14 mouse cellular contexts compared by ENCODE assay signal in genomic region chr5:149692548-149692947, GRCm38 (mm10). TPM values are rescaled to one million over a fixed set of nuclear protein-coding genes. Genes with fewer than 3 reads are reported as not detected.
DNase-seq lines count a peak whose midpoint lies in the region; ATAC-seq lines count a peak whose summit lies in the region.
"Had no signal": no experiment of that assay in that cellular context is flagged by ENCODE, and none has a peak within 500 bp of the region (broad histone marks: within the 10 kb centered on the region; RNA-seq: fewer than 3 reads in every experiment).

No protein-coding gene starts in this region.

- no peak overlapping the region for H3K9ac ChIP-seq in hindbrain, embryonic 16.5 days (ENCODE audit: low read depth, low read length)
- no peak overlapping the region for H3K9ac ChIP-seq in forebrain, embryonic 11.5 days (ENCODE audit: low read length)
- H3K9ac ChIP-seq: heart, embryonic 13.5 days; midbrain, embryonic 12.5 days; neural tube, embryonic 12.5 days had no signal

- H3K9me3 ChIP-seq in hindbrain, embryonic 16.5 days (ENCODE audit: control insufficient read depth, low read length): no peaks in the 10 kb centered on the region
- H3K9me3 ChIP-seq in forebrain, embryonic 11.5 days (ENCODE audit: control insufficient read depth, low read length): no peaks in the 10 kb centered on the region
- H3K9me3 ChIP-seq: embryonic facial prominence, embryonic 10.5 days; midbrain, embryonic 12.5 days; neural tube, embryonic 12.5 days had no signal

- H3K4me3 ChIP-seq in hindbrain, embryonic 16.5 days (ENCODE audit: low read length): no peak overlapping the region
- no peak overlapping the region for H3K4me3 ChIP-seq in forebrain, embryonic 11.5 days (ENCODE audit: low read depth, low read length)
- H3K4me3 ChIP-seq: embryonic facial prominence, embryonic 10.5 days; heart, embryonic 13.5 days; midbrain, embryonic 12.5 days; neural tube, embryonic 12.5 days had no signal

- no peaks in the 10 kb centered on the region for H3K36me3 ChIP-seq in hindbrain, embryonic 16.5 days (ENCODE audit: control insufficient read depth, insufficient read depth, low read length)
- H3K36me3 ChIP-seq in forebrain, embryonic 11.5 days (ENCODE audit: control insufficient read depth, insufficient read depth, low read length): no peaks in the 10 kb centered on the region
- H3K36me3 ChIP-seq: midbrain, embryonic 12.5 days had no signal

- H3K4me2 ChIP-seq in hindbrain, embryonic 16.5 days (ENCODE audit: low read length): no peak overlapping the region
- H3K4me2 ChIP-seq in forebrain, embryonic 11.5 days (ENCODE audit: low read depth, low read length, severe bottlenecking): no peak overlapping the region
- H3K4me2 ChIP-seq: heart, embryonic 13.5 days; midbrain, embryonic 12.5 days; neural tube, embryonic 12.5 days had no signal

- H3K27me3 ChIP-seq in hindbrain, embryonic 16.5 days (replicated peaks; ENCODE audit: control insufficient read depth, insufficient read depth, low read length): no peaks in the 10 kb centered on the region
- H3K27me3 ChIP-seq in forebrain, embryonic 11.5 days (ENCODE audit: control insufficient read depth, insufficient read depth, low read length): no peaks in the 10 kb centered on the region
- H3K27me3 ChIP-seq: heart, embryonic 13.5 days; midbrain, embryonic 12.5 days; neural tube, embryonic 12.5 days had no signal

- peak; percentile 32 to 53 for DNase-seq in layer of hippocampus, postnatal 10 days (ENCODE audit: low spot score in 2 of 2)
- DNase-seq in layer of hippocampus, postnatal 14 days (ENCODE audit: low spot score in 2 of 2): no peak
- DNase-seq in ES-CJ7 (ENCODE audit: low read depth, low spot score): peak; percentile 32
- DNase-seq in R1 (ENCODE audit: low read depth, low spot score): peak; percentile 64
- peak; percentile 46 to 64 for DNase-seq in right cerebral cortex, adult 2 months (ENCODE audit: low spot score in 2 of 2)
- DNase-seq in forebrain, embryonic 11.5 days (ENCODE audit: low spot score): no peak
- DNase-seq: adrenal gland, postnatal 36 days; cerebellum, adult 8-10 months; gastrocnemius, postnatal 14 days had no signal

- ATAC-seq in hindbrain, embryonic 16.5 days: no peak
- no peak for ATAC-seq in forebrain, embryonic 11.5 days (replicated peaks; ENCODE audit: low FRiP score)

- H3K27ac ChIP-seq in hindbrain, embryonic 16.5 days (ENCODE audit: low read depth, low read length): no peak overlapping the region
- H3K27ac ChIP-seq in forebrain, embryonic 11.5 days (ENCODE audit: low read depth, low read length): no peak overlapping the region
- H3K27ac ChIP-seq: embryonic facial prominence, embryonic 10.5 days; heart, embryonic 13.5 days; midbrain, embryonic 12.5 days; neural tube, embryonic 12.5 days had no signal

- no peaks in the 10 kb centered on the region for H3K4me1 ChIP-seq in hindbrain, embryonic 16.5 days (ENCODE audit: control insufficient read depth, insufficient read depth, low read depth, low read length)
- H3K4me1 ChIP-seq in forebrain, embryonic 11.5 days (replicated peaks; ENCODE audit: control insufficient read depth, insufficient read depth, low read length): no peaks in the 10 kb centered on the region
- H3K4me1 ChIP-seq: heart, embryonic 13.5 days; midbrain, embryonic 12.5 days; neural tube, embryonic 12.5 days had no signal

- WGBS in hindbrain, embryonic 16.5 days: 81% methylated on average over 11 of the region's 11 CpGs
- 83% methylated on average over 11 of the region's 11 CpGs for WGBS in forebrain, embryonic 11.5 days

RNA-seq across cellular contexts. Expression of gene B3glct, which starts 14.5 kb away (rescaled TPM):
- total RNA-seq in layer of hippocampus, postnatal 10 days (2021): 10 to 100 TPM; 19.7 to 24.4 TPM
- 10 to 100 TPM; 15.0 to 15.7 TPM for total RNA-seq in layer of hippocampus, postnatal 14 days (2021)
- polyA plus RNA-seq in hindbrain, embryonic 16.5 days (2015; fragmentation: Nextera tagmentation; extraction: Ambion mirVana): 13.8 and 16.0 TPM in 2 replicates
- 17.1 and 20.1 TPM in 2 replicates for polyA plus RNA-seq in forebrain, embryonic 11.5 days (2014; fragmentation: Nextera tagmentation; extraction: Ambion mirVana)

RNA-seq across cellular contexts. Expression of gene Hsph1, which starts 56.4 kb away (rescaled TPM):
- 100 to 1,000 TPM; 182 to 208 TPM for total RNA-seq in layer of hippocampus, postnatal 10 days (2021)
- total RNA-seq in layer of hippocampus, postnatal 14 days (2021): 100 to 1,000 TPM; 237 to 281 TPM
- polyA plus RNA-seq in hindbrain, embryonic 16.5 days (2015; fragmentation: Nextera tagmentation; extraction: Ambion mirVana): 97.7 and 105 TPM in 2 replicates
- polyA plus RNA-seq in forebrain, embryonic 11.5 days (2014; fragmentation: Nextera tagmentation; extraction: Ambion mirVana): 144 TPM in 2 replicates

Comparison
In these comparisons a context has a peak if more than half of its experiments do, and no peak if none do; other contexts are left out.
1. DNase-seq: peak in layer of hippocampus, postnatal 10 days (2 of 2), ES-CJ7 (single experiment), R1 (single experiment) and right cerebral cortex, adult 2 months (2 of 2); none in layer of hippocampus, postnatal 14 days (0 of 2) and forebrain, embryonic 11.5 days (single experiment).